Mouse (Mus musculus) midbrain, embryonic 15.5 days (tissue): ENCODE data around the gene Gng7. TPM values are rescaled to one million over a fixed set of nuclear protein-coding genes. Genes with fewer than 3 reads are reported as not detected.
A peak's percentile ranks its signal among the peaks of the same experiment; 100 is the strongest.

Experiments used
- ATAC-seq: fragments of 200-750 bp; cut with Nextera tagmentation; replicated peaks from 2 replicates; pipeline ENCODE4 v1.8.0; 2017; ENCODE audit warnings: moderate TSS enrichment
- H3K27ac ChIP-seq: fragments of 300-500 bp; sonication (generic); 2 replicates; pipeline ENCODE4 v1.5.1; 2015; ENCODE audit warnings: mild to moderate bottlenecking, inconsistent platforms
- H3K27me3 ChIP-seq: fragments of 300-500 bp; sonication (generic); replicated peaks from 2 replicates; pipeline ENCODE4 v1.6.1; 2015; ENCODE audit warnings: inconsistent platforms
- H3K36me3 ChIP-seq: fragments of 300-500 bp; sonication (generic); replicated peaks from 2 replicates; pipeline ENCODE4 v1.6.1; 2015; ENCODE audit warnings: inconsistent platforms
- H3K4me1 ChIP-seq: fragments of 300-500 bp; sonication (generic); 2 replicates; pipeline ENCODE4 v1.6.1; 2015; ENCODE audit warnings: inconsistent platforms
- H3K4me2 ChIP-seq: fragments of 300-500 bp; sonication (generic); 2 replicates; pipeline ENCODE4 v1.6.1; 2015; ENCODE audit warnings: inconsistent platforms, mild to moderate bottlenecking, moderate library complexity
- H3K4me3 ChIP-seq: fragments of 300-500 bp; sonication (generic); 2 replicates; pipeline ENCODE4 v1.5.1; 2015; ENCODE audit warnings: mild to moderate bottlenecking, inconsistent platforms
- H3K9ac ChIP-seq: fragments of 300-500 bp; sonication (generic); 2 replicates; pipeline ENCODE4 v1.6.1; 2015; ENCODE audit warnings: mild to moderate bottlenecking, inconsistent platforms
- H3K9me3 ChIP-seq: fragments of 300-500 bp; sonication (generic); 2 replicates; pipeline ENCODE4 v1.6.1; 2016; ENCODE audit warnings: inconsistent platforms
- WGBS: fragments of 180-500 bp; shearing (Covaris S2); methylation state at CpG from one replicate; pipeline ENCODE4 v1.1.7; 2015; ENCODE audit warnings: mixed read lengths; 5-methylcytosine and 5-hydroxymethylcytosine counted together
- polyA plus RNA-seq: library from polyadenylated mRNA; unstranded; fragments of >200 nt; fragmentation: Nextera tagmentation; extraction: Ambion mirVana; gene quantifications from 2 replicates; pipeline ENCODE4 v1.2.1, GENCODE M21; 2015

Gng7 gene
- polyA plus RNA-seq, 1 experiment from 2014 or later: 19.0 TPM

DNA sequence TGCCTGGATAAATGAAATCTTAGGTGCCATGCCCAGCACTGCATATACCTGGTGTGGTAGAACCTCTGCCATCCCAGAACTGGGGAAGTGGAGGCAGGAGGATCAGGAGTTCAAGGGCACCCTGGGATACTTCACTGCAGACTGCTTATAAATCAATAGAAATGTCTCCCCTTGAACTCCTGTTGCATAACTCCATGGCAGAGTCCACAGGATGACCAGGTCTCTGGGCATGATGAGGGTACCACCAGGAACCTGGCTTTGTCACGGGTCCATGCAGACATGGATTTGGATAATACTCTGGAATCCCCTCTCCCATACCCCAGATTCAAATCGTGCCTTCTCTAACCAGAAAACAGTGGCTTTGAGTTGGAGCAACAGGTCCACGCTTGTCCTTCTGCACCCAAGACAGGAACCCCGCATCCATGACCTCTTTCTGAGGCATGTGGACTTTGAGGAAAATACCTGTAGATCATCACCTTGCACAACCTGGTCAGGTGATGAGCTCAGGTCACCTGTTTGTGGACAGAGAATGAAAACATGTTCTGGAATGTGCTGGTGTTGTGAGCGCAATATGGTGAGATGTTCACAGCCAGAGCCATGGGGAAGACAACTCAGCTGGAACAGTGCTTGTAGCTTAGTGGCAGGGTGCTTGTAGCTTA is 55.6 kb downstream of the Gng7 start:
- ATAC-seq: no peak
- Histone ChIP-seq H3K4me3 (no peak overlapping the region), H3K27ac (no peak overlapping the region), H3K4me2 (no peak overlapping the region), H3K4me1 (peaks cover 7% of the 10 kb centered on the region), H3K27me3 (no peaks in the 10 kb centered on the region), H3K9ac (no peak overlapping the region), H3K36me3 (no peaks in the 10 kb centered on the region), H3K9me3 (no peaks in the 10 kb centered on the region)
- 92% methylated on average over 5 of the region's 5 CpGs for WGBS

DNA sequence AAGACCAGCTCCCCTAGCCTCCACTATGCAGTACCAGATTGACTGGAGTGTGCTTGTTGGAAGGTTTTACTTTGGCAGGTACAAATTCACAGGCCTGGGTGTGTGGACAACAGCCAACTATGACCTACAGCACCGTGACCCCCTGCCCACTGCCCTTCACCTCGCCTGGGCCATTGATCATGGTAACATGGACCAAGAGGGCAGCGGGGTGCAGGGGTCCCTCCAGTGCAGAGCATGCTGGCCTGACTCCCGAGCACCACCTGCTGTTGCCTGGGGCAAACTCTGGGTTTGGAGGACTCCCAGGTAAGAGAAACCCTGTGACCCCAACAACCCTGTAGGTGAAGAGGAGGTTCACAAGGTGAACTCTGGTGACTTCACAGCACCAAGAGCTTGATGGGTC is 57.0 kb downstream of the Gng7 start:
- no peak for ATAC-seq
- H3K9me3 ChIP-seq: no peaks in the 10 kb centered on the region
- no peak overlapping the region for H3K4me2 ChIP-seq
- H3K9ac ChIP-seq: no peak overlapping the region
- H3K27me3 ChIP-seq: no peaks in the 10 kb centered on the region
- peaks cover 7% of the 10 kb centered on the region for H3K4me1 ChIP-seq
- H3K4me3 ChIP-seq: no peak overlapping the region
- 70% methylated on average over 4 of the region's 4 CpGs for WGBS
- no peak overlapping the region for H3K27ac ChIP-seq
- H3K36me3 ChIP-seq: no peaks in the 10 kb centered on the region

DNA sequence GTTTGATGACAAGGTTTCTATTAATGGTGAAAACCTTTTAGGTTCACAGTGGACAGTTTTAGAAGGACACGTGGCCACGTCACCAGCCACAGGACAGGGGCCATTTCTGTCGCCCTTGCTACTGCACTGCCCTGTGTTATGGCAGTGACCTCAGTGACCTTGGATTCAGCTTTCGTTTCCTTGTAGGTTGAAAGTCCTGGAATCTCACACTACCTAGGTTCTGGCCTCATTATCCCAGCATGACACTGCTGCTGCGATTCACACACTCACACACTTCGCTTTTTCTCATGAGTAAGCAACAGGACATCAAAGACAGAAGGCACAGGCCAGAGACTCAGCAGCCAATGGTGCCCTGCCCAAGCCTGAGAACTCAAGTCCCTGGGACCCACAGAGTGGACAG is 57.8 kb downstream of the Gng7 start:
- H3K9me3 ChIP-seq: no peaks in the 10 kb centered on the region
- peaks cover 7% of the 10 kb centered on the region for H3K4me1 ChIP-seq
- H3K36me3 ChIP-seq: no peaks in the 10 kb centered on the region
- WGBS: 88% methylated on average over 6 of the region's 6 CpGs
- H3K4me2 ChIP-seq: no peak overlapping the region
- H3K9ac ChIP-seq: no peak overlapping the region
- no peak overlapping the region for H3K27ac ChIP-seq
- no peak overlapping the region for H3K4me3 ChIP-seq
- H3K27me3 ChIP-seq: no peaks in the 10 kb centered on the region
- ATAC-seq: no peak

DNA sequence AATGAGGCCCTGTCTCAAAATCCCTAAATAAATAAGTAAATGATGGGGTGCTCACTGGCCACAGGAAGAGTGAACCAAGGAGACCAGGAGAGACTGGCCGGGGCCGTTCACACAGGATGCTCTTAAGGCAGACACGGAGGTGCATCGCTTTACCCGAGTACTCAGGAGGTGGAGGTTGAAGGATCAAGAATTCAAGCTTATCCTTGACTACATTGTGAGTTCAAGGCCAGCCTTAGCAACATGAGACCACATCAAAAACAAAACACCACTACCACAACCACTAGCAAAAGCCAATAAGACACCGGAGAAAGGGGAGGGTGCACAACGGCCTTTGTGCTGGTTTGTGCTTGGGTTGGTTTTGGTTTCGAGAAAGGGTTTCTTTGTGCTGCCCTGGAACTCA is 58.4 kb downstream of the Gng7 start:
- 96% methylated on average over 8 of the region's 8 CpGs for WGBS
- H3K36me3 ChIP-seq: no peaks in the 10 kb centered on the region

DNA sequence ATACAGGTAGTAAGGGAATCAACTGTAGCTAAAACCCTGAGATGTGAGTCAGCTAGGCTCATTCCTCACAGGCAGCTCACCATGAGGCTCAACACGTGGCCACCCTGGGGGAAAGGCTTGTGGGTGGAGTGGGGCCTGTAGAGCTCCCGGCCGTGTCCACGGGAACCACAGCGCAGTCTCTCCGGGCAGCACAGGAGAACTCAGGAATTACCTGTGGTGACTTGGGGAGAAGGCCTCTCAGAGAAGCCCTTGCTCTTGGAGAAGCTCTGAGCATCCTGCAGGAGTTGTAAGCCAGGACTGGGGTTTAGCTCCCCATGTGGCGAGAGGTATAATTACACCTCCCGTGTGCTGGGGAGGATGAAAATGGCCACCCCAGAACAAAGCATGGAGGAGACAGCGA is 59.2 kb downstream of the Gng7 start:
- WGBS: 23% methylated on average over 9 of the region's 9 CpGs
- H3K27ac ChIP-seq: no peak overlapping the region
- no peak overlapping the region for H3K4me3 ChIP-seq
- H3K4me1 ChIP-seq: peaks cover 7% of the 10 kb centered on the region
- H3K4me2 ChIP-seq: no peak overlapping the region
- H3K9me3 ChIP-seq: no peaks in the 10 kb centered on the region
- H3K9ac ChIP-seq: no peak overlapping the region
- H3K36me3 ChIP-seq: no peaks in the 10 kb centered on the region
- no peaks in the 10 kb centered on the region; the same call in 1 of the 2 replicates for H3K27me3 ChIP-seq
- 0 out of 2 replicates have a peak, but pooled peaks have one; percentile 30 for ATAC-seq

More for the DNA sequence above, 58.4 kb downstream of the Gng7 start:
- Histone ChIP-seq H3K4me1 (peaks cover 7% of the 10 kb centered on the region), H3K4me2 (no peak overlapping the region), H3K4me3 (no peak overlapping the region), H3K27me3 (no peaks in the 10 kb centered on the region), H3K9ac (no peak overlapping the region), H3K27ac (no peak overlapping the region), H3K9me3 (no peaks in the 10 kb centered on the region)
- ATAC-seq: no peak

DNA sequence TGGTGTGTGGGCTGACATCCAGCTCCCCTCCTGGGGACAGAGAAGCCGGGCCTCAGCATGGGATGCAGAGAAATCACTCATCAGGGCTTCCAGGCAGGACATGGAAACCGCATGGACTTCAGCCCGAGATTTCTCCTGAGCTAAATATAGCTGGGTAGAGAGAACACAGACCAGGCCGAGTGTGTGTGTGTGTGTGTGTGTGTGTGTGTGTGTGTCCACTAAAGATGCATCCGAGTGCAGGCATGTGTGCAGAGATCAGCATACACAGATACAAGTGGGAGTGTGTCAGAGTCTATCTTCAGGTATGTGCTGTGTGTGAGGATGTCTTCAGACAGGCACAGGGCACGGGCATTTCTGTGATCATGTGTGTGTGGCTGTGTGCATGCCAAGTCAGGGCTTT is 59.9 kb downstream of the Gng7 start:
- no peak overlapping the region for H3K27ac ChIP-seq
- WGBS: 67% methylated on average over 6 of the region's 6 CpGs
- ATAC-seq: no peak
- H3K9ac ChIP-seq: no peak overlapping the region
- no peaks in the 10 kb centered on the region; the same call in 1 of the 2 replicates for H3K27me3 ChIP-seq
- H3K4me3 ChIP-seq: no peak overlapping the region
- peaks cover 7% of the 10 kb centered on the region for H3K4me1 ChIP-seq
- H3K4me2 ChIP-seq: no peak overlapping the region
- H3K36me3 ChIP-seq: no peaks in the 10 kb centered on the region
- H3K9me3 ChIP-seq: no peaks in the 10 kb centered on the region

DNA sequence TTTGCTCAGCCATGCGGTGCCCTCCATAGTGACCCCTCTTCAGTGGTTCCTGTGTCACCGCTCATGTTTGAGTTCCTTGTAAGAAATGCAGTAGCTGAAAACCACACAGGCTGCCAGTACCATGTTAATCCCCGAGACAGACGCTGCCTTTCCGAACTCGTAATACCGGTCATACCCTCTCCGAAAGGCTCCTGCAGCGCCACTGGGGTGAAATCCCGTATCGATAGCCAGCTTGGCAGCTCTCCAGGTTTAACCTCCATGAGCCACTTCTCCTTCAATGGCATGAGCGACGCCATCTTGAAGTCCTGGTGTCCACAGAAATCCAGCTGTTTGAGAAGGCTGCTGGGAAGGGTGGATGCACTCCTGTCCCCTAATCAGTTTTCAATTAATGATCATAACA is 60.3 kb downstream of the Gng7 start:
- no peaks in the 10 kb centered on the region for H3K9me3 ChIP-seq
- no peaks in the 10 kb centered on the region; the same call in 1 of the 2 replicates for H3K27me3 ChIP-seq
- H3K9ac ChIP-seq: no peak overlapping the region
- 71% methylated on average over 13 of the region's 13 CpGs for WGBS
- H3K4me1 ChIP-seq: peaks cover 7% of the 10 kb centered on the region
- H3K36me3 ChIP-seq: no peaks in the 10 kb centered on the region
- no peak overlapping the region for H3K4me2 ChIP-seq
- no peak overlapping the region for H3K4me3 ChIP-seq
- ATAC-seq: no peak
- no peak overlapping the region for H3K27ac ChIP-seq

DNA sequence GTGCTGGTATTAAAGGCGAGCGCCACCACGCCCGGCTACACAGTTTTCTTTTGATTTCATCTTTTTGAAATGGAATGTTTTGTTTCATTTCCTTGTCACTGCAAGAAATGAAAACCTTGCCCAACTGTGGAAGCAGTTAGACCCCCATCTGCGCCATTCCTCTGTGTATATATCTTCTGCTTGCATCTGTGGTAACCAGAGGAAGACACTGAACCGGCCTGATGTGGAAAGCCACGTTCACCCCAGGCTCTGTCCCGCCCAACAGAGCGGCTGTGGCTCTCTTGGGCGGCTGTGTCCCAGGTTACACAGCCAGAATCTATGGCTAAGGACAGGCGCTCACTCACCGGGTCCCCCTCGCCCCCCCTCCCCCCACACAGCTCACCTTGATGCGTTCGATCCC is 62.3 kb downstream of the Gng7 start:
- Histone ChIP-seq H3K4me1 (peaks cover 7% of the 10 kb centered on the region), H3K27me3 (no peaks in the 10 kb centered on the region; the same call in 1 of the 2 replicates), H3K9ac (no peak overlapping the region), H3K27ac (no peak overlapping the region), H3K9me3 (no peaks in the 10 kb centered on the region), H3K4me3 (no peak overlapping the region), H3K36me3 (no peaks in the 10 kb centered on the region), H3K4me2 (no peak overlapping the region)
- ATAC-seq: no peak
- 79% methylated on average over 15 of the region's 15 CpGs for WGBS

DNA sequence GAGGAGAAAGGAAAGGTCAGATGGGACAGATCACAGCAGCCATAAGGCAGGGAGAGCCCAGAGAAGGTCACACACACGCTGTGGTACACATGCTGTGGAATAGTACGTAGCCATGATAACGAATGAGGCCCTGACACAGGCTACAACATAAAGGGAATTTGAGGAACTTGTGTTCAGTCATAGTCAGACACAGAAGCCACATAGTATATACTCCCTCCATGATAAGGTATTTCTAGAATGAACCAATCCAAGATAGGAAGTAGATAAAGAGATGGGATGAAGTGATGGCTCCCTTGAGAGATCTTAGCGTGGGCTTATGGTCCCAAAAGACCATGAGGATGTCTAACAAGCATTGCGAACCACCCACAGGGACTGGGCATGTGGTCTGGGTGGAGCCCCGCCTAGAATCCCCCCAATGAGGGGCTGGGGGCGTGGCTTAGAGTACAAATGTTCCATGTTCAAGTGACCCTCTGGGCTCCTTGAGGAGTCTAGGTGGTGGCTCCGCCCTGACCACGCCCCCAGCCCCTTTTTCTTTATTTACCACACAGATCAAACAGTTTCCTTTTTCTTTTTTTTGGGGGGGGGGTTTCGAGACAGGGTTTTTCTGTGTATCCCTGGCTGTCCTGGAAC is 62.9 kb downstream of the Gng7 start:
- no peak for ATAC-seq
- 77% methylated on average over 10 of the region's 10 CpGs for WGBS
- H3K9ac ChIP-seq: no peak overlapping the region
- no peaks in the 10 kb centered on the region for H3K9me3 ChIP-seq
- H3K4me3 ChIP-seq: no peak overlapping the region
- no peaks in the 10 kb centered on the region; the same call in 1 of the 2 replicates for H3K27me3 ChIP-seq
- peaks cover 7% of the 10 kb centered on the region for H3K4me1 ChIP-seq
- H3K36me3 ChIP-seq: no peaks in the 10 kb centered on the region
- H3K27ac ChIP-seq: no peak overlapping the region
- H3K4me2 ChIP-seq: no peak overlapping the region

DNA sequence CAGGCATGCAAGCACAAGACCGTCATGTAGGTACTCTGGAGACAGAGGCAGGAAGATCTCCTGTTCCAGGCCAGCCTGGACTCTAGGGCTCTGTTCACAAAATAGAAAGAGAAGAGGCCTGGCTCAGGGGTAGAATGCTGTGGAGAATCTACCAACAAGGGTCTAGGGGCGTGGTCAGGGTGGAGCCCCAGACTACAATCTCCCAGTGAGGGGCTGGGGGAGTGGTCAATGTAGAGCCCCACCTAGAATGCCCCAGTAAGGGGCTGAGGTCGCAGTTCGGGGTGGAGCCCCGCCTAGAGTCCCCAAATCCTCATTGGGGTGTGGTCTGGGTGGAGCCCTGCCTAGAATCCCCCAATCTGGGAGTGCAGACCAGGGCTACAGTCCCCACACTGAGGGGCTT is 64.4 kb downstream of the Gng7 start:
- no peaks in the 10 kb centered on the region; the same call in 1 of the 2 replicates for H3K27me3 ChIP-seq
- H3K4me1 ChIP-seq: 0 out of 2 replicates have a peak, but pooled peaks cover 3% of the 10 kb centered on the region
- no peaks in the 10 kb centered on the region for H3K36me3 ChIP-seq
- no peak for ATAC-seq
- WGBS: 31% methylated on average over 5 of the region's 5 CpGs
- no peak overlapping the region for H3K9ac ChIP-seq
- H3K9me3 ChIP-seq: no peaks in the 10 kb centered on the region
- no peak overlapping the region for H3K27ac ChIP-seq
- no peak overlapping the region for H3K4me3 ChIP-seq
- H3K4me2 ChIP-seq: no peak overlapping the region

DNA sequence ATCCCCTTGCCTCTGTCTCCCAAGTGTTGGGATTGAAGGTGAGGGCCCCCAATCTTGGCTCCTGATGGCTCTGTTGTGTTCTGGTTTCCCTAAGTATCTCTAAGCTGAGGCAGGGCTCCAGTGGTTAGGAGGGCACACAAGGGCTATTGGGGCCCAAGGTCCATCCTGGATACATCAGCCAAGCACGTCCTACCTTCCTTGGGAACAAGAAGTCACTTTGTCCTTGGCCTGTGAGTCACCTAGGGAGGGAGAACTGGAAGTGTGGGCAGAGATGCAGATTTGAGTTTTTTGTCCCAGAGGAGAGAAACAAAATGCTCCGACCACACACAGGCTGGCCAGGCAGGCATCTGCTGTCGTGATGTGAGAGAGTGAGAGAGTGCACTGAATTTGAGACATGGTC is 65.7 kb downstream of the Gng7 start:
- Histone ChIP-seq H3K9ac (no peak overlapping the region), H3K27ac (no peak overlapping the region), H3K4me2 (no peak overlapping the region), H3K9me3 (no peaks in the 10 kb centered on the region), H3K27me3 (no peaks in the 10 kb centered on the region; the same call in 1 of the 2 replicates), H3K4me1 (no peaks in the 10 kb centered on the region), H3K36me3 (no peaks in the 10 kb centered on the region), H3K4me3 (no peak overlapping the region)
- no peak for ATAC-seq
- 76% methylated on average over 3 of the region's 3 CpGs for WGBS

DNA sequence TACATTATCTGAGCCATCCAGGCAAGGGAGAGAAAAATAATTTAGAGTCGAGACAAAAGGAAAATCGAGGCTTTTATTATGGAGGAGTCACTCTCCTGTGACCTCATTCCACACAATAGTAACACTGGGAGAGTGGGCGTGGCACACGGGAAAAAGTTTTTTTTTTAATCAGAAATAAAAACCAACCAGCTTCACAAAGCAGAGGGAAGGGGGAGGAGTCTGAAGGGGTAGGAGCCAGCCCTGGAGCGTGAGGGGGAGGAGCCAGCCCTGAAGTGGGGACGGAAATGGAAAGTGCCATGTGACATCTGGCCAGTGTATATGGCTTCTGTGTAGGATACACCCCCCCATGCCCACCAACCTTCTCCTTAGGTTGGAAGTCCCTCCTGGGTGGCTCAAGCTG is 66.2 kb downstream of the Gng7 start:
- Histone ChIP-seq H3K9me3 (no peaks in the 10 kb centered on the region), H3K4me1 (no peaks in the 10 kb centered on the region), H3K27me3 (no peaks in the 10 kb centered on the region; the same call in 1 of the 2 replicates), H3K36me3 (no peaks in the 10 kb centered on the region), H3K27ac (no peak overlapping the region), H3K4me3 (no peak overlapping the region), H3K4me2 (no peak overlapping the region), H3K9ac (no peak overlapping the region)
- WGBS: 25% methylated on average over 6 of the region's 6 CpGs
- ATAC-seq: no peak

DNA sequence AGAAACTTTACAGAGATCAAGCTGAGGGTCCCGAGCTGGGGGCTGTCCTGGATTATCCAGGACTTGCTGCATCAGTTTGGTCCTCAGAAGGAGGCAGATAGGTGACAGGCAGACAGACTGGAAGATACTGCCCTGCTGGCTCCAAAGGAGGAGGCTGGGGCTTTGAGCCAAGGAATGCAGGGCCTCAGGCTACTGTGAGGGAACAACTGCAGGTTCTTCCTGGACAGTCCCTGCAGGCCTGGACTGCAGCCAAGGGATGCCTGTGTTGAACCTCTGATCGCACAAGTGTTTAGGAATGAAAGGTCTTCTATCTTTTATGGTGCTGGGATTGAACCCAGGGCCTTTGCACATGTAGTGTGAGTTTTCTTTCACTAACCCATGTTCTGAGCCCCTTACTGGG is 66.9 kb downstream of the Gng7 start:
- ATAC-seq: no peak
- H3K36me3 ChIP-seq: no peaks in the 10 kb centered on the region
- H3K4me3 ChIP-seq: no peak overlapping the region
- no peaks in the 10 kb centered on the region; the same call in 1 of the 2 replicates for H3K27me3 ChIP-seq
- H3K9me3 ChIP-seq: no peaks in the 10 kb centered on the region
- no peaks in the 10 kb centered on the region for H3K4me1 ChIP-seq
- H3K27ac ChIP-seq: no peak overlapping the region
- WGBS: 59% methylated on average over 2 of the region's 2 CpGs
- no peak overlapping the region for H3K4me2 ChIP-seq
- H3K9ac ChIP-seq: no peak overlapping the region
